Mouse (Mus musculus): ENCODE measurements at regions not wholly inside any gene's neighbourhood (a gene's known extent, or its start where the extent isn't known, plus 50 kb on each side); places are given as distances from the start of the nearest gene placed in this dataset.

GRCm38 (mm10) chr13:70313205-70313604 is 324.2 kb downstream of the Ice1 start:
- no peak for DNase-seq

GRCm38 (mm10) chr13:70323537-70323936 is 313.9 kb downstream of the Ice1 start:
- DNase-seq: no peak

- no peak for DNase-seq
Observed at GRCm38 (mm10) chr13:70336069-70336468, 301.4 kb downstream of the Ice1 start.

GRCm38 (mm10) chr13:70340437-70340836 is 297.0 kb downstream of the Ice1 start:
- DNase-seq: no peak

GRCm38 (mm10) chr13:70343191-70343734 is 294.2 kb downstream of the Ice1 start:
- DNase-seq: no peak

- no peak for DNase-seq
Observed at GRCm38 (mm10) chr13:70343911-70344310, 293.5 kb downstream of the Ice1 start.

GRCm38 (mm10) chr13:70344311-70344710 is 293.1 kb downstream of the Ice1 start:
- DNase-seq: no peak

GRCm38 (mm10) chr13:70348456-70348855 is 289.0 kb downstream of the Ice1 start:
- DNase-seq: no peak

- DNase-seq: no peak
Observed at GRCm38 (mm10) chr13:70348965-70349364, 288.5 kb downstream of the Ice1 start.

GRCm38 (mm10) chr13:70369647-70370046 is 267.8 kb downstream of the Ice1 start:
- no peak for DNase-seq

GRCm38 (mm10) chr13:70380772-70381171 is 256.7 kb downstream of the Ice1 start:
- peak; percentile 11 for DNase-seq

- DNase-seq: no peak
Observed at GRCm38 (mm10) chr13:70385292-70385691, 252.1 kb downstream of the Ice1 start.

GRCm38 (mm10) chr13:70412788-70413187 is 224.6 kb downstream of the Ice1 start:
- no peak for DNase-seq

GRCm38 (mm10) chr13:70418156-70418555 is 219.3 kb downstream of the Ice1 start:
- DNase-seq: no peak

- no peak for DNase-seq
Observed at GRCm38 (mm10) chr13:70439419-70439818, 198.0 kb downstream of the Ice1 start.

- DNase-seq: no peak
Observed at GRCm38 (mm10) chr13:70446940-70447339, 190.5 kb downstream of the Ice1 start.

GRCm38 (mm10) chr13:70454592-70455390 is 182.6 kb downstream of the Ice1 start:
- DNase-seq: no peak

GRCm38 (mm10) chr13:70458406-70458805 is 179.0 kb downstream of the Ice1 start:
- no peak for DNase-seq

- DNase-seq: no peak
Observed at GRCm38 (mm10) chr13:70464996-70465395, 172.4 kb downstream of the Ice1 start.

- no peak for DNase-seq
Observed at GRCm38 (mm10) chr13:70474746-70475145, 162.7 kb downstream of the Ice1 start.

GRCm38 (mm10) chr13:70475366-70475765 is 162.1 kb downstream of the Ice1 start:
- no peak for DNase-seq

- DNase-seq: no peak
Observed at GRCm38 (mm10) chr13:70499302-70499701, 138.1 kb downstream of the Ice1 start.

Measured in right cerebral cortex, postnatal 14 days (tissue).